Mouse (Mus musculus) 416B (cell line): ENCODE measurements around the gene Mex3d.
A peak's percentile ranks its signal among the peaks of the same experiment; 100 is the strongest.

Experiments
- DNase-seq: peaks from one replicate; pipeline ENCODE4 v3.0.0; 2011; ENCODE audit warnings: low read depth

The Mex3d gene

GRCm38 (mm10) chr10:80387522-80387959 is at the start of gene Mex3d:
Gene Mex3d (minus strand): TSS chr10:80387659.
- DNase-seq = peak; percentile 83

GRCm38 (mm10) chr10:80436276-80436675 is 48.8 kb upstream of the Mex3d start:
- DNase-seq = no peak

GRCm38 (mm10) chr10:80435764-80436163 is 48.3 kb upstream of the Mex3d start:
- peak; percentile 27 for DNase-seq

GRCm38 (mm10) chr10:80434823-80435222 is 47.4 kb upstream of the Mex3d start:
- no peak for DNase-seq

- DNase-seq = no peak
These were observed 46.8 kb upstream of the Mex3d start for GRCm38 (mm10) chr10:80434233-80434592.

- peak; percentile 100 for DNase-seq
These were observed 46.2 kb upstream of the Mex3d start, which contains the start of gene Tcf3 for GRCm38 (mm10) chr10:80433513-80434232. Gene Tcf3 (minus strand): TSS chr10:80433647.

- peak; percentile 39 for DNase-seq
These were observed 45.6 kb upstream of the Mex3d start for GRCm38 (mm10) chr10:80432936-80433512.

GRCm38 (mm10) chr10:80432387-80432785 is 44.9 kb upstream of the Mex3d start:
- DNase-seq = no peak

- DNase-seq = no peak
These were observed 44.3 kb upstream of the Mex3d start for GRCm38 (mm10) chr10:80431570-80432386.

- DNase-seq = no peak
These were observed 43.0 kb upstream of the Mex3d start for GRCm38 (mm10) chr10:80430375-80430980.

GRCm38 (mm10) chr10:80429800-80430199 is 42.3 kb upstream of the Mex3d start:
- DNase-seq = no peak

- DNase-seq = no peak
These were observed 37.6 kb upstream of the Mex3d start for GRCm38 (mm10) chr10:80425041-80425440.

GRCm38 (mm10) chr10:80423562-80423961 is 36.1 kb upstream of the Mex3d start:
- DNase-seq = no peak

- DNase-seq = no peak
These were observed 34.4 kb upstream of the Mex3d start for GRCm38 (mm10) chr10:80421651-80422472.

- no peak for DNase-seq
These were observed 33.7 kb upstream of the Mex3d start for GRCm38 (mm10) chr10:80421208-80421607.

- DNase-seq = no peak
These were observed 33.3 kb upstream of the Mex3d start for GRCm38 (mm10) chr10:80420729-80421128.

- DNase-seq = no peak
These were observed 32.0 kb upstream of the Mex3d start for GRCm38 (mm10) chr10:80419419-80419818.

GRCm38 (mm10) chr10:80418311-80418710 is 30.9 kb upstream of the Mex3d start:
- DNase-seq = peak; percentile 76

GRCm38 (mm10) chr10:80417841-80418240 is 30.4 kb upstream of the Mex3d start:
- no peak for DNase-seq

GRCm38 (mm10) chr10:80417371-80417770 is 29.9 kb upstream of the Mex3d start:
- no peak for DNase-seq

- DNase-seq = no peak
These were observed 28.1 kb upstream of the Mex3d start for GRCm38 (mm10) chr10:80415566-80415965.
